Mouse (Mus musculus) ES-E14 (cell line): Measurements from ENCODE around the gene Copz1.

ENCODE experiments used
- CHD2 ChIP-seq: IDR thresholded peaks from 2 replicates; pipeline ENCODE4 v1.6.1; 2014; ENCODE audit warnings: mild to moderate bottlenecking, low read depth, low read length, inconsistent platforms
- HCFC1 ChIP-seq: IDR thresholded peaks from 2 replicates; pipeline ENCODE4 v1.6.1; 2012; ENCODE audit warnings: low read length, inconsistent platforms, borderline replicate concordance; ENCODE audit not compliant: insufficient read depth
- MAFK ChIP-seq: IDR thresholded peaks from 2 replicates; pipeline ENCODE4 v1.6.1; 2014; ENCODE audit warnings: mild to moderate bottlenecking, low read depth, low read length, inconsistent platforms; ENCODE audit not compliant: insufficient read depth
- ZC3H11A ChIP-seq: IDR thresholded peaks from 2 replicates; pipeline ENCODE4 v1.6.1; 2012; ENCODE audit warnings: low read depth, mild to moderate bottlenecking, inconsistent platforms, low read length, borderline replicate concordance
- ZNF384 ChIP-seq: IDR thresholded peaks from 2 replicates; pipeline ENCODE4 v1.6.1; 2012; ENCODE audit warnings: low read depth, low read length, inconsistent platforms

DNA sequence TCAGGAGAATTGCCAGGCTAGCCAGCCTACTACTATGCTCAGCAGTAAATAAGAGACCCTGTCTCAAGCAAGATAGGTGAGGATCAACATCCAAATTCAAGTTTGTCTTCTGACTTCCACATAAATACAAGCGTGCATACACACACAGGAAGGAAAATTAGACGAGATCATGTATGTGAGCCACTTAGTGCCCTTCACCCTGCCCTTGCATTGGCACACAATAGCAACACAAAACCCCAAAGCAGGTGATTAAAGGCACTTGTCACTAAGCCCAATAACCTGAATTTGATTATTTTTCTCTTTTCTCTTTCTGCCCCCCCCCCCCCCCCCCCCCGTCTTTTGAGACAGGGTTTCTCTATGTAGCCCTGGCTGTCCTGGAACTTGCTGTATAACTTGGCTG is 70.5 kb downstream of the Copz1 start:
- TF ChIP-seq MAFK, result no peak
- no peak for TF ChIP-seq ZNF384
- no peak for TF ChIP-seq CHD2
- no peak for TF ChIP-seq HCFC1
- TF ChIP-seq ZC3H11A, result no peak
